7 mouse cellular contexts compared by ENCODE assay signal in the genomic region with DNA sequence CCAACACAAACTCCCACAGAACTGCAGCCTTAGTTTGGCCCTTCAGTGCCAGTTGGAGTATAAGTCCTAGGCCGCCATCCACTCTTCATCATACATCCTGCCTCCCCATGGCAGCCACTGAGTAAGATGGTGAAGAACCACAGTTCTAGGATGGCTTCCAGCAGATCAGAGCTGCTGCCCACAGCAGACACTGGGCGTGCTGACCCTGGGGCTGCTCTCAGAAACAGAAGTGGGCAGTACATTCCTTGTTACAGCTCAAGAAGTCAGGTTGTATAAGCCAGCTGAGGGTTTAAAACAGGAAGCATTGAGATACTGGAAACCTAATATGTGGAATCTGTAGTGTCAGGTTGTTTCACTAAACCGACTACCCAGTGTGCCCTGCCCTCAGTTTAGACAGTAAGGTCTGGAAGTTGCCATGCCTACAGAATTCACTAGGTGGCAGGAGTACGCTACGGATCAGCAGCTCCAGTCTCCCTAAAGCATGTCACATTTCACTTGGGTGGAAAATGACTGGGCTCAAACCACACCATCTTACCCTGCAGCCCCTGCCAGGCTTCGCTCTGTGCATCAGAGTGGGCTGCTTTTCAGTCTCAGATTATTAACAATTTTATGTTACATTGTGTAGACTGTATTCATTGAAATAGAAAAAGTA. TPM values are rescaled to one million over a fixed set of nuclear protein-coding genes. Genes with fewer than 3 reads are reported as not detected.
A peak's percentile ranks its signal among the peaks of the same experiment; 100 is the strongest.
DNase-seq lines count a peak whose midpoint lies in the region; ATAC-seq lines count a peak whose summit lies in the region.

No protein-coding gene starts in this region.

- WGBS in intestine, embryonic 14.5 days, result 47% methylated on average over 6 of the region's 6 CpGs
- WGBS in midbrain, embryonic 11.5 days, result 58% methylated on average over 6 of the region's 6 CpGs

- H3K4me2 ChIP-seq in intestine, embryonic 14.5 days (ENCODE audit: low read length), result no peak overlapping the region
- H3K4me2 ChIP-seq in midbrain, embryonic 11.5 days, result no peak overlapping the region

- H3K9me3 ChIP-seq in intestine, embryonic 14.5 days (ENCODE audit: control insufficient read depth, low read length), result no peaks in the 10 kb centered on the region
- H3K9me3 ChIP-seq in midbrain, embryonic 11.5 days (ENCODE audit: control insufficient read depth, low read length), result no peaks in the 10 kb centered on the region

- H3K4me3 ChIP-seq in intestine, embryonic 14.5 days (ENCODE audit: low read depth, low read length), result no peak overlapping the region
- H3K4me3 ChIP-seq in midbrain, embryonic 11.5 days (ENCODE audit: low read depth, low read length), result no peak overlapping the region

- intact Hi-C loops in left cerebral cortex, postnatal 25 days (cut with DNase I), result loop anchor here (5.0 kb wide), 3 partner anchors 63 to 133 kb away; partner anchors contain the start of genes Nsl1 and Tatdn3

- H3K27ac ChIP-seq in intestine, embryonic 14.5 days (ENCODE audit: low read depth), result no peak overlapping the region
- no peak overlapping the region for H3K27ac ChIP-seq in midbrain, embryonic 11.5 days (ENCODE audit: low read depth, low read length)

- no peaks in the 10 kb centered on the region for H3K4me1 ChIP-seq in intestine, embryonic 14.5 days (replicated peaks; ENCODE audit: control insufficient read depth, insufficient read depth, low read length)
- no peaks in the 10 kb centered on the region for H3K4me1 ChIP-seq in midbrain, embryonic 11.5 days (ENCODE audit: control insufficient read depth, insufficient read depth, low read length)

- peak; percentile 77 for DNase-seq in ZHBTc4 (ENCODE audit: low read depth, low spot score)
- peak; percentile 91 to 92 for DNase-seq in cerebellum, postnatal 10 days
- DNase-seq in frontal cortex, postnatal 25 days (ENCODE audit: low spot score in 2 of 2), result peak; percentile 57 to 71
- peak; percentile 86 for DNase-seq in intestine, embryonic 14.5 days (ENCODE audit: low spot score)
- peak; percentile 75 to 83 for DNase-seq in left cerebral cortex, postnatal 25 days (ENCODE audit: low spot score in 2 of 2)
- peak; percentile 93 for DNase-seq in midbrain, embryonic 11.5 days (ENCODE audit: low spot score, missing footprints)
- DNase-seq in spleen, adult 12 weeks (ENCODE audit: low spot score), result peak; percentile 34

- no peak overlapping the region for H3K9ac ChIP-seq in intestine, embryonic 14.5 days (ENCODE audit: low read length)
- H3K9ac ChIP-seq in midbrain, embryonic 11.5 days (ENCODE audit: low read length), result no peak overlapping the region

- ATAC-seq in intestine, embryonic 14.5 days (replicated peaks; ENCODE audit: low FRiP score, low TSS enrichment, low read depth), result peak; percentile 63; the same call in 1 of the 2 replicates
- peak; percentile 75 for ATAC-seq in midbrain, embryonic 11.5 days (ENCODE audit: low FRiP score)

- H3K36me3 ChIP-seq in intestine, embryonic 14.5 days (ENCODE audit: control insufficient read depth, insufficient read depth, low read length), result peaks cover 95% of the 10 kb centered on the region
- H3K36me3 ChIP-seq in midbrain, embryonic 11.5 days (ENCODE audit: control insufficient read depth, insufficient read depth, low read length), result peaks cover 29% of the 10 kb centered on the region

- no peaks in the 10 kb centered on the region for H3K27me3 ChIP-seq in intestine, embryonic 14.5 days (replicated peaks; ENCODE audit: control insufficient read depth, insufficient read depth, low read length)
- no peaks in the 10 kb centered on the region for H3K27me3 ChIP-seq in midbrain, embryonic 11.5 days (ENCODE audit: control insufficient read depth, insufficient read depth, low read length)

RNA-seq across cellular contexts. Expression of gene Angel2, which starts 19.3 kb away (rescaled TPM):
- 37.0 and 38.0 TPM in 2 replicates for polyA plus RNA-seq in intestine, embryonic 14.5 days (2014; fragmentation: Nextera tagmentation; extraction: Ambion mirVana)
- total RNA-seq in left cerebral cortex, postnatal 25 days (2021), result 10 to 100 TPM; 59.7 to 63.6 TPM
- polyA plus RNA-seq in midbrain, embryonic 11.5 days (2014; fragmentation: Nextera tagmentation; extraction: Ambion mirVana), result 65.5 and 65.7 TPM in 2 replicates

RNA-seq across cellular contexts. Expression of gene Rps6kc1, which starts 32.7 kb away (rescaled TPM):
- 14.5 and 18.8 TPM in 2 replicates for polyA plus RNA-seq in intestine, embryonic 14.5 days (2014; fragmentation: Nextera tagmentation; extraction: Ambion mirVana)
- 100 to 1,000 TPM; 106 to 110 TPM for total RNA-seq in left cerebral cortex, postnatal 25 days (2021)
- 19.5 and 20.1 TPM in 2 replicates for polyA plus RNA-seq in midbrain, embryonic 11.5 days (2014; fragmentation: Nextera tagmentation; extraction: Ambion mirVana)

RNA-seq across cellular contexts. Expression of gene Vash2, which starts 34.9 kb away (rescaled TPM):
- polyA plus RNA-seq in intestine, embryonic 14.5 days (2014; fragmentation: Nextera tagmentation; extraction: Ambion mirVana), result 32.7 and 38.9 TPM in 2 replicates
- total RNA-seq in left cerebral cortex, postnatal 25 days (2021), result 1 to 10 TPM; 1.8 to 1.9 TPM
- polyA plus RNA-seq in midbrain, embryonic 11.5 days (2014; fragmentation: Nextera tagmentation; extraction: Ambion mirVana), result 52.8 and 58.9 TPM in 2 replicates

Comparison
In these comparisons a context has a peak if more than half of its experiments do, and no peak if none do; other contexts are left out.
1. DNase-seq: peak in every context shown above with its lines; median percentile 93 in midbrain, embryonic 11.5 days; 92 in cerebellum, postnatal 10 days; 86 in intestine, embryonic 14.5 days; 79 in left cerebral cortex, postnatal 25 days; 77 in ZHBTc4; 64 in frontal cortex, postnatal 25 days; 34 in spleen, adult 12 weeks.